Mouse (Mus musculus): ENCODE data around the gene Eef1a1.
"Not testable (repeated sequence)": the region's sequence is repeated elsewhere in the genome, so short reads cannot be mapped to it uniquely, and the experiment has no call there.

Gene Eef1a1

GRCm38 (mm10) chr9:78488890-78489420 is at the start of gene Eef1a1:
Gene Eef1a1, minus strand, starts transcription at chr9:78489151.
- peak; percentile 72 for DNase-seq

GRCm38 (mm10) chr9:78538421-78538820 is 49.5 kb upstream of the Eef1a1 start:
- no peak for DNase-seq

- DNase-seq: no peak
These were observed 48.4 kb upstream of the Eef1a1 start for GRCm38 (mm10) chr9:78537154-78537873.

- no peak for DNase-seq
These were observed 45.7 kb upstream of the Eef1a1 start for GRCm38 (mm10) chr9:78534606-78535005.

- peak; percentile 69 for DNase-seq
These were observed 44.5 kb upstream of the Eef1a1 start for GRCm38 (mm10) chr9:78533296-78533935.

GRCm38 (mm10) chr9:78532341-78532819 is 43.4 kb upstream of the Eef1a1 start:
- peak; percentile 18 for DNase-seq

- no peak for DNase-seq
These were observed 42.9 kb upstream of the Eef1a1 start for GRCm38 (mm10) chr9:78531816-78532215.

- peak; percentile 87 for DNase-seq
These were observed 38.9 kb upstream of the Eef1a1 start for GRCm38 (mm10) chr9:78527767-78528381.

GRCm38 (mm10) chr9:78527301-78527761 is 38.4 kb upstream of the Eef1a1 start:
- peak; percentile 86 for DNase-seq

GRCm38 (mm10) chr9:78526206-78526605 is 37.3 kb upstream of the Eef1a1 start:
- DNase-seq: no peak

GRCm38 (mm10) chr9:78525451-78526135 is 36.6 kb upstream of the Eef1a1 start:
- no peak for DNase-seq

- peak; percentile 26 for DNase-seq
These were observed 32.7 kb upstream of the Eef1a1 start for GRCm38 (mm10) chr9:78521689-78522088.

GRCm38 (mm10) chr9:78520780-78521601 is 32.0 kb upstream of the Eef1a1 start:
- DNase-seq: peak; percentile 49

- DNase-seq: peak; percentile 37
These were observed 31.3 kb upstream of the Eef1a1 start for GRCm38 (mm10) chr9:78520127-78520779.

- not testable (repeated sequence) for DNase-seq
These were observed 28.3 kb upstream of the Eef1a1 start for GRCm38 (mm10) chr9:78517237-78517636.

- DNase-seq: no peak
These were observed 27.2 kb upstream of the Eef1a1 start for GRCm38 (mm10) chr9:78516125-78516524.

- no peak for DNase-seq
These were observed 25.7 kb upstream of the Eef1a1 start for GRCm38 (mm10) chr9:78514681-78515080.

- no peak for DNase-seq
These were observed 25.0 kb upstream of the Eef1a1 start for GRCm38 (mm10) chr9:78513776-78514500.

GRCm38 (mm10) chr9:78511705-78512104 is 22.8 kb upstream of the Eef1a1 start:
- DNase-seq: no peak

GRCm38 (mm10) chr9:78508106-78508786 is 19.3 kb upstream of the Eef1a1 start:
- DNase-seq: no peak
